Mouse (Mus musculus) heart, postnatal 25 days (tissue): ENCODE measurements around the gene Mnat1. TPM values are rescaled to one million over a fixed set of nuclear protein-coding genes. Genes with fewer than 3 reads are reported as not detected.

Source experiments
- DNase-seq: peaks from one replicate; pipeline ENCODE4 v3.0.0; 2022; ENCODE audit warnings: low spot score
- intact Hi-C: fragments of 180-260 bp; cut with DNase I; formaldehyde crosslinking; loops from one replicate; pipeline ENCODE4 v1.15.1; 2025
- total RNA-seq, 2 experiments: library from RNA; stranded (reverse); gene quantifications; 2 replicates each; pipeline ENCODE4 v1.2.3; 2021

Mnat1 gene
- total RNA-seq, 2 experiments from 2014 or later = 18.6 to 18.7 TPM

GRCm38 (mm10) chr12:73218632-73219031 lies 95.1 kb downstream of the Mnat1 start:
- intact Hi-C loops = loop anchor here (5.0 kb wide), 1 partner anchor 34 kb away; no protein-coding TSS in a partner anchor
- no peak for DNase-seq

- no peak for DNase-seq
- intact Hi-C loops = no loop called here
These were observed 97.7 kb downstream of the Mnat1 start for GRCm38 (mm10) chr12:73221235-73221634.

GRCm38 (mm10) chr12:73223872-73224271 lies 100.4 kb downstream of the Mnat1 start:
- no peak for DNase-seq
- intact Hi-C loops = no loop called here

- no peak for DNase-seq
- intact Hi-C loops = no loop called here
These were observed 104.9 kb downstream of the Mnat1 start for GRCm38 (mm10) chr12:73228427-73228826.

- intact Hi-C loops = no loop called here
- no peak for DNase-seq
These were observed 106.7 kb downstream of the Mnat1 start for GRCm38 (mm10) chr12:73230196-73230595.

- intact Hi-C loops = no loop called here
- DNase-seq = no peak
These were observed 108.0 kb downstream of the Mnat1 start for GRCm38 (mm10) chr12:73231552-73231951.

GRCm38 (mm10) chr12:73232586-73232985 lies 109.1 kb downstream of the Mnat1 start:
- intact Hi-C loops = no loop called here
- no peak for DNase-seq

- intact Hi-C loops = no loop called here
- DNase-seq = no peak
These were observed 118.4 kb downstream of the Mnat1 start for GRCm38 (mm10) chr12:73241960-73242359.

- no peak for DNase-seq
- intact Hi-C loops = no loop called here
These were observed 122.2 kb downstream of the Mnat1 start for GRCm38 (mm10) chr12:73245687-73246086.

- no peak for DNase-seq
- intact Hi-C loops = no loop called here
These were observed 131.5 kb downstream of the Mnat1 start for GRCm38 (mm10) chr12:73255006-73255405.

GRCm38 (mm10) chr12:73259269-73259668 lies 135.8 kb downstream of the Mnat1 start:
- intact Hi-C loops = no loop called here
- no peak for DNase-seq

GRCm38 (mm10) chr12:73260339-73260738 lies 136.8 kb downstream of the Mnat1 start:
- intact Hi-C loops = no loop called here

GRCm38 (mm10) chr12:73265381-73265978 lies 142.0 kb downstream of the Mnat1 start:
- DNase-seq = no peak
- intact Hi-C loops = no loop called here

More at GRCm38 (mm10) chr12:73260339-73260738, 136.8 kb downstream of the Mnat1 start:
- no peak for DNase-seq

GRCm38 (mm10) chr12:73266597-73266996 lies 143.1 kb downstream of the Mnat1 start:
- no peak for DNase-seq
- intact Hi-C loops = no loop called here

- intact Hi-C loops = no loop called here
These were observed 145.0 kb downstream of the Mnat1 start for GRCm38 (mm10) chr12:73268497-73268896.

GRCm38 (mm10) chr12:73269531-73269930 lies 146.0 kb downstream of the Mnat1 start:
- no peak for DNase-seq
- intact Hi-C loops = no loop called here

More at GRCm38 (mm10) chr12:73268497-73268896, 145.0 kb downstream of the Mnat1 start:
- no peak for DNase-seq

GRCm38 (mm10) chr12:73269933-73270332 lies 146.4 kb downstream of the Mnat1 start:
- intact Hi-C loops = no loop called here
- no peak for DNase-seq

- DNase-seq = no peak
- intact Hi-C loops = no loop called here
These were observed 151.4 kb downstream of the Mnat1 start for GRCm38 (mm10) chr12:73274921-73275320.

GRCm38 (mm10) chr12:73286287-73287092 lies 163.0 kb downstream of the Mnat1 start, which contains the start of the genes Trmt5 and Slc38a6:
Gene Trmt5, minus strand, starts transcription at chr12:73286710.
Gene Slc38a6, plus strand, starts transcription at chr12:73286779.
- intact Hi-C loops = loop anchor here (2.0 to 10.0 kb wide), 5 partner anchors 41 to 232 kb away; partner anchors contain the start of genes Six1 and Six4
- DNase-seq = peak; percentile 86

GRCm38 (mm10) chr12:73287609-73288008 lies 164.1 kb downstream of the Mnat1 start:
- intact Hi-C loops = loop anchor here (2.0 to 10.0 kb wide), 5 partner anchors 40 to 233 kb away; partner anchors contain the start of genes Six1 and Six4
- DNase-seq = peak; percentile 17

GRCm38 (mm10) chr12:73288626-73289025 lies 165.1 kb downstream of the Mnat1 start:
- intact Hi-C loops = loop anchor here (5.0 to 10.0 kb wide), 4 partner anchors 39 to 234 kb away; partner anchors contain the start of genes Six1 and Six4
- no peak for DNase-seq
